Mouse (Mus musculus) heart, postnatal 25 days (tissue): ENCODE data around the gene Asb16. TPM values are rescaled to one million over a fixed set of nuclear protein-coding genes. Genes with fewer than 3 reads are reported as not detected.
"Not testable (repeated sequence)": the region's sequence is repeated elsewhere in the genome, so short reads cannot be mapped to it uniquely, and the experiment has no call there.

Experiments
- DNase-seq: peaks from one replicate; pipeline ENCODE4 v3.0.0; 2022; ENCODE audit warnings: low spot score
- intact Hi-C: fragments of 180-260 bp; cut with DNase I; formaldehyde crosslinking; loops from one replicate; pipeline ENCODE4 v1.15.1; 2025
- total RNA-seq, 2 experiments: library from RNA; stranded (reverse); gene quantifications; 2 replicates each; pipeline ENCODE4 v1.2.3; 2021

Asb16 gene
- total RNA-seq, 2 experiments from 2014 or later: 0.61 to 0.68 TPM

- intact Hi-C loops: loop anchor here (5.0 kb wide), 1 partner anchor 33 kb away; the partner anchor contains the start of gene BC030867
- not testable (repeated sequence) for DNase-seq
Measured at GRCm38 (mm10) chr11:102280267-102280666, 11.7 kb downstream of the Asb16 start.

- no peak for DNase-seq
- intact Hi-C loops: loop anchor here (5.0 kb wide), 1 partner anchor 37 kb away; the partner anchor contains the start of gene BC030867
Measured at GRCm38 (mm10) chr11:102283922-102284321, 15.4 kb downstream of the Asb16 start.

- DNase-seq: peak; percentile 92
- intact Hi-C loops: loop anchor here (5.0 kb wide), 1 partner anchor 37 kb away; the partner anchor contains the start of gene BC030867
Measured at GRCm38 (mm10) chr11:102284501-102285094, 16.1 kb downstream of the Asb16 start, which contains the start of gene Tmub2. TSS of gene Tmub2 (plus strand) at chr11:102284931.

- no peak for DNase-seq
- intact Hi-C loops: no loop called here
Measured at GRCm38 (mm10) chr11:102285095-102285834, 16.7 kb downstream of the Asb16 start.

GRCm38 (mm10) chr11:102287485-102287884 lies 18.9 kb downstream of the Asb16 start:
- DNase-seq: no peak
- intact Hi-C loops: no loop called here

GRCm38 (mm10) chr11:102288027-102288804 lies 19.7 kb downstream of the Asb16 start:
- no peak for DNase-seq
- intact Hi-C loops: no loop called here

- intact Hi-C loops: no loop called here
- DNase-seq: no peak
Measured at GRCm38 (mm10) chr11:102288913-102289312, 20.4 kb downstream of the Asb16 start.

- intact Hi-C loops: no loop called here
- no peak for DNase-seq
Measured at GRCm38 (mm10) chr11:102289511-102290100, 21.1 kb downstream of the Asb16 start.

GRCm38 (mm10) chr11:102290141-102290540 lies 21.6 kb downstream of the Asb16 start:
- no peak for DNase-seq
- intact Hi-C loops: no loop called here

GRCm38 (mm10) chr11:102291051-102291535 lies 22.6 kb downstream of the Asb16 start:
- no peak for DNase-seq
- intact Hi-C loops: no loop called here

- intact Hi-C loops: no loop called here
Measured at GRCm38 (mm10) chr11:102293971-102294370, 25.4 kb downstream of the Asb16 start.

GRCm38 (mm10) chr11:102294416-102294815 lies 25.9 kb downstream of the Asb16 start:
- no peak for DNase-seq
- intact Hi-C loops: no loop called here

More at GRCm38 (mm10) chr11:102293971-102294370, 25.4 kb downstream of the Asb16 start:
- no peak for DNase-seq

GRCm38 (mm10) chr11:102294887-102295597 lies 26.5 kb downstream of the Asb16 start:
- no peak for DNase-seq
- intact Hi-C loops: no loop called here

- intact Hi-C loops: no loop called here
Measured at GRCm38 (mm10) chr11:102295598-102296471, 27.3 kb downstream of the Asb16 start.

GRCm38 (mm10) chr11:102296491-102297472 lies 28.2 kb downstream of the Asb16 start, which contains the start of gene Atxn7l3:
TSS of gene Atxn7l3 (minus strand) at chr11:102296631.
- intact Hi-C loops: no loop called here
- DNase-seq: peak; percentile 98

More at GRCm38 (mm10) chr11:102295598-102296471, 27.3 kb downstream of the Asb16 start:
- no peak for DNase-seq

- DNase-seq: no peak
- intact Hi-C loops: no loop called here
Measured at GRCm38 (mm10) chr11:102297577-102298556, 29.3 kb downstream of the Asb16 start.
